Mouse (Mus musculus) gastrocnemius, adult 2 months (tissue): ENCODE measurements around the gene Prkn. TPM values are rescaled to one million over a fixed set of nuclear protein-coding genes. Genes with fewer than 3 reads are reported as not detected.

Experiments used
- DNase-seq: peaks from one replicate; pipeline ENCODE4 v3.0.0; 2022
- H3K27ac ChIP-seq: fragments of 200-600 bp; 2 replicates; pipeline ENCODE4 v1.8.1; 2022; ENCODE audit warnings: mild to moderate bottlenecking
- H3K4me3 ChIP-seq: fragments of 200-600 bp; 2 replicates; pipeline ENCODE4 v1.8.1; 2022; ENCODE audit warnings: mild to moderate bottlenecking, moderate library complexity
- CTCF ChIP-seq: fragments of 200-600 bp; IDR thresholded peaks from 2 replicates; pipeline ENCODE4 v1.8.1; 2022; ENCODE audit warnings: antibody characterized with exemption, mild to moderate bottlenecking, moderate library complexity
- intact Hi-C: fragments of 180-260 bp; cut with DNase I; formaldehyde crosslinking; loops from one replicate; pipeline ENCODE4 v1.15.1; 2025
- total RNA-seq, 2 experiments: library from RNA; stranded (reverse); gene quantifications; 2 replicates each; pipeline ENCODE4 v1.2.3; 2021

Prkn gene
- total RNA-seq, 2 experiments from 2014 or later: 18.4 to 24.7 TPM

DNA sequence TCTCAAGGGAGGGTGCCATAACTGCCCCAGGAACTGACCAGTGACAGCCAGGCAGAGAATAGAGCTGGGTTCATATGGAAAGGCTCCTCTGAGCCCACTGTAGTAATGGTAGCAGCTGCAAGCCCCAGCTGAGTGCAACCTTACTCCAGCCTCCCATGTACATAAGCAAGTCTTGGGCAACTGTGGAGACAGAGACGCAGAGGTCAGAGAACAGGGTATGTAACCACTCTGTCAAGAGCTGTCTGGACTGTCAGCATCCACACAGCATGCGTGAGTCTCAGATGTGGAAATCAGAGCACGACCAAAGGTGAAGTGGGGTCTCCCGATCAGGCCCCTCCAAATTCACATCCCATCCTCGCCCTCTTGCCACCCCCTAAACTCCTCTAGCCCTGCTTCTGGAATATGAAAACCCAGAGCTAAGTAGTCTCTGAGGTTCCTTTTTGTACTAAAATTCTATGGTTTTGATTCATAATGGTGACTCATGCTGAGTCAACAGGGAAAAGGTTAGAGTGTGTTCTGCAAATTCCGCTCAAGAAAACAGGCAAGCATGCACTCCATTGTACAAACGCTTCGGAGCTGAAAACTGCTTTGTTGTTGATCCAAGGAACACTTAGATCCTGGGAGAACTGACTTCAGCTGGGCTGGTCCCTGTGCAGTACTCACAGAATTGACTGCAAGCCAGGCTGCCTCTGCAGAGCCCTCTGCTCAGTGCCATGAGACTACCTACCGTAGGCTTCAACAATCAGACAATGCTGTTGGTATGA, 1254.8 kb downstream of the Prkn start:
- no peak overlapping the region for H3K4me3 ChIP-seq
- no peak overlapping the region for H3K27ac ChIP-seq
- intact Hi-C loops: no loop called here
- no peak for TF ChIP-seq CTCF
- peak; percentile 32 for DNase-seq

DNA sequence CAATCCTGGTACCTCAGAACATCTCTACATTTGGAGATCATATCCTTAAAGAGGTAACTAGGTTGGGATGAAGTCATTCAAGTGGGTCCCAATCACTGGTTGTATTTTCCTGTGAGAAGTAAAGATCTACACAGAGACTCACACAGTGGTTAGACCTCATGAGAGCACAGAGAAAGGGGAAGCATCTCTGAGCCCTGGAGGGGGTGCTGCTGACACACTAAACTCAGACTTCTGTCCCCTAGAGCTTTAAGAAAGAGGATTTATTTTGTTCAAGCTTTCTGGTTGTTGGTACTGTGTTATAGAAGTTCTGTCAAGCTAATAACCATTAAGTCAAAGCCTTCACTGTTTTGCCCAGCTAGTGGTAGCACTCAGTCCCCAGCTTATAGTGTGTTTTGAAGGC, 1259.2 kb downstream of the Prkn start:
- no peak overlapping the region for H3K4me3 ChIP-seq
- H3K27ac ChIP-seq: no peak overlapping the region
- TF ChIP-seq CTCF: no peak
- intact Hi-C loops: no loop called here
- no peak for DNase-seq

DNA sequence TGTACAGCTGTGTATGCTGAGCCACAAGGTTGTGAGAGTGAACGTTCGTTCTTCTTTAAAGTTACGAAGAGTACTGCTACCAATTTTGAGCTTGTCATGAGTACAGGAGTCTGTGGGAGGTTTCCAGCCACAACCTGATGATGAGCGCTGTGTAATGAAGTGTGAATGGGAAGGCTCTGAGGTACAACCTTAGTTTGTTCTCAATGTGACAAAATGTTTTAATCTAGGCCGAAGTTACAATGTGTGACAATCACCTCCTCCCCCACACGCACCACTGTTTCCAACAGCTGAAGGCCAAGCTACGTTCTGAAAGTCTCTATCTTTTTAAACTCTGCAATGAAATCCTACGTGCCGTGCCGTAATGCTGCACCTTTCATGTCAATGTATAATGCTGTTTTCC, 1262.1 kb downstream of the Prkn start:
- no peak for DNase-seq
- Histone ChIP-seq H3K4me3 (no peak overlapping the region), H3K27ac (no peak overlapping the region)
- intact Hi-C loops: no loop called here
- TF ChIP-seq CTCF: no peak

DNA sequence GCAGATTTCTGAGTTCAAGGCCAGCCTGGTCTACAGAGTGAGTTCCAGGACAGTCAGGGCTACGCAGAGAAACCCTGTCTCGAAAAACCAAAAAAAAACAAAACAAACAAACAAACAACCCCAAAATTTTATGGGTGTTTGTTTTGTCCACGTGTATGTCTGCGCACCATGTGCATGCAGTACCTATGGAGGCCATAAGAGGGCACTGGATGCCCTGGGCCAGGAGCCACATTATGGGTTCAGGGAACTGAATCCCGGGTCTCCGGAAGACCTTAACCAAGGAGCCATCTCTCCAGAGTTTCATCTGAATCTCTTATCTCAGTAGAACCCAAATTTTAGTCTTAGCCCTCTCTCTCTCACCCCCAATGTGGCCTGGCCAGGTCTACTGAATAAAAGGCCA, 1263.6 kb downstream of the Prkn start:
- Histone ChIP-seq H3K4me3 (no peak overlapping the region), H3K27ac (no peak overlapping the region)
- intact Hi-C loops: no loop called here
- peak; percentile 51 for TF ChIP-seq CTCF
- DNase-seq: no peak

DNA sequence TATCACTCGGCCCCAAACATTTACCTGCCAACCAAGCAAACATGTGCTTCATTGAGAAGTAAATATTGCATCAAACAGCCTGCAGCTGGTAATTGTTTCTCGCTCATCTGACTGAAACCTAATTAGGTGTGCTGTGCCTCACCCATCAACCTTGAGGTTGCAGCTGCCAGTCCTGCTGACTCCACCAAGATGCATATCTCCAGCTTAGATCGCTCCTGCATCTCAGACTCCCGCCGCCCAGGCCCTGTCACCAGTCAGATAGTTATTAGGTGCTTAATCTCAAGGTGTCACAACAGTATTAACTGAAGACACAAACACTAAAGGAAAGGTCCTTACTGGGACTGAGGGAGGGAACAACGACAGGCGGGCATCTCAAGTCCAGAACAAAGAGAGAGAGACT, 1264.1 kb downstream of the Prkn start:
- intact Hi-C loops: no loop called here
- DNase-seq: no peak
- Histone ChIP-seq H3K27ac (no peak overlapping the region), H3K4me3 (no peak overlapping the region)
- no peak for TF ChIP-seq CTCF

DNA sequence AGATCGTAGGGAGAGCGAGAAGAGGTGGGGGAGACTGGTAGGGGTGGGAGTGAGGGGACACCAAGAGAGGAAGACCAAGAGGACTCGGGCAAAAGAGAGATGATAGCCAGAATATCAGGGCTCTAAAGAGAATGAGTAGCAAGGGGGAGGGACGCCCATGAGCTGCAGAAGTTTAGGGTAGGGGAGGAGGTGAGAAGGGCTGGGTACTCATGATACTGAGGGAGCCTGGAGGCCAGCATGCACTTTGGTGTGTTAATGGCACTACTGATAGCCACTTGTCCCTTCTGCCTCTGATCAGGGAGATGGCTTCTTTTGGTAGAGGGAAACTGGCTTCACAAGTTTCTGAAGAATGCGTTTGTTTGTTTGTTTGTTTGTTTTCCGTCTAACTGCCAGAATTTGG, 1264.5 kb downstream of the Prkn start:
- intact Hi-C loops: no loop called here
- Histone ChIP-seq H3K4me3 (no peak overlapping the region), H3K27ac (no peak overlapping the region)
- no peak for TF ChIP-seq CTCF
- DNase-seq: no peak

DNA sequence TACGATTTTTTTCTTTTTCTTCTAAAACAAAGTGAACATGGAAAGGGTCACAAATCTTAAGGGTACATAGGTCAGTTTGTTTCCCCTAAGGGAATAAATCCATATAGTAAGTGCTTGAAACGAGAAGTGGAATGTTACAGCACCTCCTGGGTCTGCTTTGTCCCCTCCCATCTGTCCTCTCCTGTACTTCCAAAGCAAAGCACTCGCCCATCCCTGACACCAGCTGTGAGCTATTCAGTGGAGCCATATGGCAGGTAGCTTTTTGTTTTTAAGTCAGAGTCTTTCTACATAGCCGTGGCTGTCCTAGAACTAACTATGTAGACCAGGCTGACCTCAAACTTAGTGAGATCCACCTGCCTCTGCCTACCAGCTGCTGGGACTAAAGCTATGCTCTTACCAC, 1266.1 kb downstream of the Prkn start:
- Histone ChIP-seq H3K4me3 (no peak overlapping the region), H3K27ac (no peak overlapping the region)
- TF ChIP-seq CTCF: no peak
- no peak for DNase-seq
- intact Hi-C loops: no loop called here

Other genes starting within 250 kb of the Prkn start
- gene Pacrg, start 73 bp upstream of the Prkn start, total RNA-seq: 1 to 10 TPM; 1.4 to 2.2 TPM